Mouse (Mus musculus): ENCODE results near the gene Apol6.

- TF ChIP-seq EP300 (IDR thresholded peaks at IDR 0.05; ENCODE audit: insufficient read depth, low read depth, low read length): no peak
- TF ChIP-seq POLR2A (IDR thresholded peaks at IDR 0.05; ENCODE audit: insufficient read depth, low read length): no peak
- TF ChIP-seq CTCF (IDR thresholded peaks at IDR 0.05; ENCODE audit: low read depth, low read length): no peak
Observed at GRCm38 (mm10) chr15:77036320-77036988, 8.1 kb upstream of the Apol6 start.
